Mouse (Mus musculus): Measurements from ENCODE around the gene Insrr.
"Not testable (repeated sequence)": the region's sequence is repeated elsewhere in the genome, so short reads cannot be mapped to it uniquely, and the experiment has no call there.

The Insrr gene

DNA sequence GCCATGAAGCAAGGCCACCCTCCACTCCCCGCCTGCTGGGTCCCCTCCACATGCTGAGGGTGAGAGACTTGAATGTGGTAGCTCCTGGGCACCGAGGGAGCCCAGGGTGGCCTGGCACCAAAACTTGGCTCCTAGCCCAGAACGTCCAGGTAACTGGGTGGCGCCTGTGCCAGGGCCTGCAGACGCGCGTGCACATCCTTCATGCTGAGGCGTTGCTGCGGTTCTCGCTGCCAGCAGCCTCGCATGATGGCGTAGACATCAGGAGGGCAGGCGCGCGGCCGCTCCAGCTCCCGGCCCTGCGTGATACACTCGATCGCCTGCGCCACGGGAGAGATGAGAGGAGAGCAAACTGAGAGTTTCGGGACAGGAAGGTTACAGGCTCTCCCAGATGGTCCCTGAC is 18.5 kb upstream of the Insrr start:
- no peak for DNase-seq (ENCODE audit: low spot score in 2 of 2)

DNA sequence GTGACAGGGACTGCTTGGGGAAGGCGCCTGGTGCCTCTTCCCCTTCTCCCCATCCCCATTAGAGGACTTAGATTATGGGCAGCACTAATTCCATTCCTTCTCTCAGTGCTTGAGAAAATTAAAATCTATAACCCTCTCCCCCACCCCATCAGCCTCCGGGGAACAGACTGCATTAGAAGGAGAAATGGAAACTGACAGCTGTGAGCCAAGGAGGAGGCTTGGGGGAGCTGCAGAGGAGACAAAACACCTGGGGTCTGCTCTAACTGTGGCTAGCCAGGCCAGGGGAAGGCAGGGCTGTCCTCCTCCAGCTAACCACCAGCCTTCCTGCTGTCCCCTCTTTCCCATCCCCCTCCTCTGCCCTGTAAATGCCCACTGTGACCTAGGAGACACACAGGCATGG is 17.7 kb upstream of the Insrr start:
- no peak for DNase-seq (ENCODE audit: low spot score in 2 of 2)

DNA sequence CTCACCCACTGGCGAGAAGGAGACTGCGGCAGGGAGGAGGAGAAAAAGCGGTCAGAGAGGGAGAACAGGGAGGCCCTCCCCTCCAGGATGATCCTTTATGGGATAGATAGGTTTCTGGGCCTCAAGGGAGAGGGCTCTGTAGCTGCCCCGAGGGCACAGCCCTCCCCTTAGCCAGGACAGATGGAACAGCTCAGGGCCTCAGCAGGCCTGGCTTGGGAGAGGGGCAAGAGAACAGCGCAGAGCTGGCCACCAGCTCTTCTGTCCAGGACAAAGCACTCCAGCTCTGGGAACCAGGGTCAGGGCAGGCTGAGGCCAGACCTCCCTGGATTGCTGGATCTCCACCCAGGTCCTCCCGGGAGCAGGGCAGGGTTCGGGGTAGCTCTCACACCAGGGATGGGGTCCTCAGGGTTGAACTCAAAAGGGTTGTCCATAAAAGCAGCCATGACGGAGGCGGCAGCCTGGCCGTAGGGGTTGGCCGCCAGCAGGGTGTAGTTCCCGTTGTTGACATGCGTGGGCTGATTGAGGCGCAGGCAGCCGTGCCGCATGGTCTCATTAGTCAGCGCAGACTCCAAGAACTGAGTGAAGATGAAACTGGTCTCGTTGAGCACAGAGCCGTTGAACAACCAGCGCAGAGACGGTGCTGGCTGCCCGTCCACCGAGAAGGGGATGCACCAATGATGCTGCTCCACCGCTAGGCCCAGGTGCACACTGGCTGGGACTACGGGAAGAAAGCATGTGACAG is 13.3 kb upstream of the Insrr start:
- DNase-seq (ENCODE audit: low spot score in 2 of 2): no peak

DNA sequence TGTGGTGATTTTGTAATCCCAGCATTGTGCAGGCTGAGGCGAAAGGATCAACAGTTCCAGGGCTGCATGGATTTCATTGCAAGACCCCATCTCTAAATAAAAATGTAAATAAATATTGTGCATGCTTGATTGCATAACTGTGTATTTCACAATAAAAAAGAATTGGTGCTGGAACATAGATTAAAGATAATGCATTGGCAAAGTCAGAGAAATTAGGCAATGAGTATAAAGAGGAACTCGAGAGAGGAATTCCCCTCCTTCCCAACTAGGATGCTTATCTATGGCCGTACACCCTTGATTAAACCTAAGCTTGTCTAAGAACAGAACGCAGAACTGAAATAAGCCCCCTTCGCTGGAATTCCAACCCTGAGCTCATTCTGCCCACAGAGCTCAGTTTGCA is 11.6 kb upstream of the Insrr start:
- no peak for DNase-seq (ENCODE audit: low spot score in 2 of 2)

DNA sequence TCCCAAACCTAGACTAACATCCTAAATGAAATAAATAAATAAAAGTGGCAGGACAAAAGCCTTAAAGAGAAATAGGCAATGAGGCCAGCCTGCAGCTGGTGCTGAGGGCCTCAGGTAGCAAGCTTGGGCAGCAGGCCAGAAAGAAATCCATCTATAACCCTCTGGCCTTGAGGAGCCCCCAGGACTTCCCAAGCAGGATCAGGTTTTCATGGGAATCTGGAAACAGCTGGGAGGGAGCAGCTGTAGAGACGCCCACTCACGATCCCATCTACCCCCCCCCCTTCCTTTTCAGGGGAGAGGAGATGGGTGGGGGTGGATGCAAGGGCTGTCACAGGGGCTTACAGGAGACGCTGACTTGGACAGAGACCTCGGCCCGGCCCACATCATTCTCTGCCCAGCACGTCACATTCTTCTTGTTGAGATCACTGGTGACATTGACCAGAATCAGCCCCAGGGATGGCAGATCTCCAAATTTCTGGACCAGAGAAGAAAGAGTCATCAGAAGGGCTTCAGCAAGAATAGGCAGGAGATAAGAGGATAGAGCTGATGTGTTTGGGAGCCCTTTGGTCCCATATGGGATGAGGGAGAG is 11.0 kb upstream of the Insrr start:
- DNase-seq (ENCODE audit: low spot score in 2 of 2): no peak

DNA sequence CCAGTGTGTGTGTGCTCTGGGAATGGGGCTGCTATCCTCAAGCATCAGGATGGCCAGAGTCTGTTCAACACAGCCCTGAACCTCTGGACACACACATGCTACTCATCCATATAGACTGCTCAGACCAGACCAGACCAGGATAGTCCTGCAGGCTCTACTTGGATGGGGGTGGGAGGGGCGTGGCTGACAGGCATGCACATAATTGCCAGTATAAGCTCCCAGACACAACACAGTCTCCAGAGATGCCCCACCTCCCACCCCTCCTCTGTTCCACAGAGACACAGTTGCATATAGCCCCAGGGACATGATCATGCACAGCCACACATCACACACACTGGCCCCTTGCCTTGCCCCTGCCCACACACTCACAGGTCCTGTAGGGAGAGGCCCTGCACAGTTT is 7.5 kb upstream of the Insrr start:
- DNase-seq (ENCODE audit: low spot score in 2 of 2): no peak

DNA sequence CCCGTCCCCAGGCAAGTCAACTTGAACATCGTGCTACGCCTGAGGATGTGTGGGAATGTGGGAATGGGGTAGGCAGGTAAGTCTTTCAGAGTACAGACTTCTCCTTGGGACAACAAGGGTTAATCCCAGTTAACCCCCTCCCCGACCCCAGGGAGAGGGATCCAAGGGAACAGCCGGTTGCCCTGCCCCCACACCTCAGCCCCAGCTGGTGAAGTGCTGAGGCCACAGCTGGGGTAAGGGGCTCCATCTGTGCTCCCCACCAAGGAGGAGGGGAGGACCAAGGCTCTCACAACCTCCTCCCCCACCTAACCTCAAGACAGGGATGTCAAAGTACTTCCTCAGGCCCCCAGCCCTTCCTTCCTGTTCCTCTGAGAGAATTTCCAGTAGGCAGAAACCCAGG is 7.0 kb upstream of the Insrr start:
- no peak for DNase-seq (ENCODE audit: low spot score in 2 of 2)

DNA sequence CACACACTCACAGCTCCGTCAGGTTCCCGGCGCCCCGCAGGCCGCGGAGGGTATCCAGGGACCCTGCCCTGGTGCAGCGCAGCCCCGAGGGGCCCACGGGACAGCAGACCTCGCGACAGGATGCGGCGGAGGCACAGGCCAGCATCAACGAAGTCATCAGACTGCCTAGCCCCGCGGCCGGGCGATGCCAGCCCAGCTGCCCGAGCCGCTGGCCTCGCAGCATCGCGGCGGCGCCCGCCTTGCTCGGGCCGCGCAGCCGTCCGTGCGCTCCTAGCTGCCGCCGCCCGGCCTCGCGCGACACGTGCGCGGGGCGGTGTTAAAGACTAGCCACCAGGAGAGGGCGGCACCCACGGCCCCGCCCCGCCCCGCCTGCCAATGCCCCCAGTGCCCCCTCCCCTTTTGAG is 1.8 kb upstream of the Insrr start, which contains the start of gene Ntrk1:
Gene Ntrk1 (minus strand): TSS at position 241 of the 404 bp plus-strand sequence.
- DNase-seq (ENCODE audit: low spot score in 2 of 2): no peak

DNA sequence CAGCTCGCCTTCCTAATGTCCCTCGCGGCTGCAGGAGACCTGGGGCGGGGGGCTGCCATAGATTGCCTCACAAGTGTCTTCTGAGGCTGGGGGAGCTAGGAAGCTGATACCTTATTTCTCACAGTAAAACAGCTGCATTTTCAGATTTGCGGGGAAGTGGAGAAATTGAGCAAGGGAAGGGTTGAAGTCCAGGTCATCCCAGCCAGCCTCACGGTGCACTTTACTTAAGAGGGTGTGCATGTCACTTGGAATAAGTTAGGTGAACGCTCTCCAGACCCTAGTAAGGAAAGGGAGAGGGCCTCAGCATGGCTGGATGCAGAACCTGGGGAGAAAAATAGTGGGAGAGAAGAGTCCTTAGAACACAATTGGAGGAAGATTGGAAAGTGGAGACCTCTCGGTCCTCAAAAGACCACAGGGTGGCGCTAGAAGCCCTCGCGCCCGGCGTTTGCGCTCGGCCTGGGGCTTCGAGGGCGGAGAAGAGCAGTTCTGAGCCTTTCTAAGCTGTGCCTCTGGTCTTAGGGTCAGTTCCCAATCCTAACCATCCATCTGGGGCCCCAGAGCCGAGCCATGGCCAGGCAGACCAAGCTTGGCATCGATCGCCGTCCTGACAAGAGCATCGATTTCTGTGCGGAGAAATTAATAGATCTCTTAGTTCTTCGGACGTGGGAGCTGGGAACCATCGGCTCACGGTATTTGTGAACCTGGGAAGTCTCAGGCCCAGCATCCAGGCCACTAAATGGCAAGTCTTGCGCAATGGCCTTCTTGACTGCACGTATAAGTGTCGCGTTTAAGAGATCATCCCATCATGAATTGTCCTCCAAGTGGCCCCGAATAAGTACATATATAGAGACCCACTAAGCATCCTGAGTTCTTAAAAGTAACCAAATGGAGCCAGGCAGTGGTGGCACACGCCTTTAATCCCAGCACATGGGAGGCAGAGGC is 1.1 kb upstream of the Insrr start:
- DNase-seq (ENCODE audit: low spot score in 2 of 2): peak in 1 of 2 experiments; percentile 48

DNA sequence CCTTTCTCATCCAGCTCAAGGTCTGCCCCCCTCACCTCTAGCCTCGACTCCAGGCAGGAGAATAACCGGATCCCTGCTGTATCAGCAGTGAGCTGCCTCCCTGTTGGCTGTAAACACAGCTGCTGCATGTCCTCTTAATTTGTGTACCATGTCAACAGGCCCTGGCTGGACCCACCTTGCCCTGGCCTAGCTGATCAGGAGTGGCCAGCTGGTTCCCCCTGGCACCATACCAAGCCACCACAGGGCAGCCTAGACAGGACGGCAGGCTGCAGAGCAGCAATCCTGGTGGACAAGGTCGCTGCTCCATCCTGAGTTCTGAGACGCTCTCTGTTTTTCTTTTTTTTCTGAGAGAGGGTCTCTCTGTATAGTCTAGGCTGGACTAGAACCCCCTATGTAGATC is 4.9 kb downstream of the Insrr start:
- DNase-seq (ENCODE audit: low spot score in 2 of 2): no peak

DNA sequence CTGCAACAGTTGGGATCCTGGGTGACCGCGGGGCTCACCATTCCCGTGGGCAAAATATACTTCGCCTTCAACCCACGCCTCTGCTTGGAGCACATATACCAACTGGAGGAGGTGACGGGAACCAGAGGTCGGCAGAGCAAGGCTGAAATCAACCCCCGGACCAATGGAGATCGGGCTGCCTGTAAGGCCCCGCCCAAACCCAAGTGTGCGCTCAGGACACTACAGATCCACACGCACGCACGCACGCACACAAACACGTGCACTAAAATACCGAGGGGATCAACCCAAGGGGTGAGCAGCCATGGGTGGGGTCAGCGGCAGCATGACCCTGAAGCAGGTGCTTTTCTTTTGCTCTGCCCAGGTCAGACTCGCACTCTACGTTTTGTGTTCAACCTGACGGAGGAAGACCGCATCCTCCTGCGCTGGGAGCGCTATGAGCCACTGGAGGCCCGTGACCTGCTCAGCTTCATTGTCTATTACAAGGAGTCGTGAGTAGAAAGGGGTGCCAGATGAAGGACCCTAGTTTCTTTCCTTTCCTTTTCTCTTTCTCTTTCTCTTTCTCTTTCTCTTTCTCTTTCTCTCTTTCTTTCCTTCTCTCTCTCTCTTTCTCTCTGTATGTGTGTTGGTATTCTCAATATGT is 7.4 kb downstream of the Insrr start:
- no peak for DNase-seq (ENCODE audit: low spot score in 2 of 2)

DNA sequence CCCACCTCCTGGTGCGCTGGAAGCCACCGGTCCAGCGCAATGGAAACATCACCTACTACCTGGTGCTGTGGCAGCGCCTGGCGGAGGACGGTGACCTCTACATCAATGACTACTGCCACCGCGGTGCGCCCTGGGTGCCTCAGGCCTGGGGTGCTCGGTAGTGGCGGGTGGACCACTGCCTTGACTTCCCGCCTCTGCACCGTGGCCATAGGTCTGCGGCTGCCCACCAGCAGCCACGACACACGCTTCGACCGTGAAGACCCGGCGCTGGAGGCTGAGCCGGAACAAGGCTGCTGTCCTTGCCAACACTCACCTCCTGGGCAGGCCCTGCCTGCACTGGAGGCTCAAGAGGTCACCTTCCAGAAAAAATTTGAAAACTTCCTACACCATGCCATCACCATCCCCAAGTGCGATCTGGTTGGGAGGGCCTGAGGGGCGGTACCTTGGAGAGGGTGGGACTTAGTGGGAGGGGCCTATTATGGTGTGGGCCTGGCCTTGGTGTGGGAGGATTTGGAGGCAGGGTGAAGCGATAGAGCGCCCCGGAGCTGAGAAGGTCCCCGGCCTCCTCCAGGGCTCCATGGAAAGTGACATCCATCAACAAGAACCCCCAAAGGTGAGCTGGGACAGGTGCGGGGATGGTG is 12.7 kb downstream of the Insrr start:
- DNase-seq (ENCODE audit: low spot score in 2 of 2): no peak

DNA sequence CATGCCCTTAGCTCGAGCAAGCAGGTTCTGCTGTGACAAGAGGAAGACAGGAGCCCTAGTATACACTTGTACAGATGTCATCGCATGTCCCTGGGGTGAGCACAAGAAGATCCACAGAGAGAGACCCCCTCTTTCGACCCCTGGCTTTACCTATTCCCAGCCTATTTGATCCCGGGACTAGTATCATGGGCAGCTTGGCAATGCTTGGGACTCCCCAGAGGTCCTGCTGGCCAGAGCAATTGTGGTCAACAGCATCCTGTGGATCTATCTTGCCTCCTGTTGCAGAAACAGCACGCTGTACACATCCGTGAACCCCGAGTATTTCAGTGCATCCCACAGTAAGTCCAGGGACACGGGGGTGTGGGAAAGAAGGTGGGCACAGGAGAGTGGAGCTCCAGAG is 14.5 kb downstream of the Insrr start:
- no peak for DNase-seq (ENCODE audit: low spot score in 2 of 2)

DNA sequence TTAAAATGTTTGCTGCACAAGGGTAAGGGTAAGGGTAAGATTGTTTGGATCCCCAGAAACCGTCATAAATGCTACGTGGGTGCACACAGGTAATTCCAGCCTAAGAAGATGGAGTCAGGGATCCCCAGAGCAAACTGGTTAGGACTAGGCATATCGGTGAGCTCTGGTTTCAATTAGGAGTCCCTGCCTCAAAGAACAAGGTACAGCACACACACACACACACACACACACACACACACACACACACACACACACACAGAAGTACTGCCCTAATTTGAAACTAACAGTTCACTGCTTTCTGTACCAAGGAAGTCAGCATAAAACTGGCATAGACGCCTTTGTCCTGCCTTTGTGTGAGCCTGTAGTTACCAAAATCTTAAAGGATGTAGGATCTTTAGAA is 15.7 kb downstream of the Insrr start:
- DNase-seq (ENCODE audit: low spot score in 2 of 2): no peak

DNA sequence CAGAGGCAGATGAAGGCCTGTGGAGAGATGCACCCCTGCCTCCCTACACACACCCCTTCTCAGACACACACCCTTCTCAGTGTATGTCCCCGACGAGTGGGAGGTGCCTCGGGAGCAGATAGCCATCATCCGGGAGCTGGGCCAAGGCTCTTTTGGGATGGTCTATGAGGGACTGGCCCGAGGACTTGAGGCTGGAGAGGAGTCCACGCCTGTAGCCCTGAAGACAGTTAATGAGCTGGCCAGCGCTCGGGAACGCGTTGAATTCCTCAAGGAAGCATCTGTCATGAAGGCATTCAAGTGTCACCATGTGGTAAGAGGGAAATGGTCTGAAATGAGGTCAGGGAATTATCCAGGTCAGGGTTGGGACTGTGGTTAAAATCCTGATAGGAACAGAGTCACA is 16.1 kb downstream of the Insrr start:
- DNase-seq (ENCODE audit: low spot score in 2 of 2): no peak

DNA sequence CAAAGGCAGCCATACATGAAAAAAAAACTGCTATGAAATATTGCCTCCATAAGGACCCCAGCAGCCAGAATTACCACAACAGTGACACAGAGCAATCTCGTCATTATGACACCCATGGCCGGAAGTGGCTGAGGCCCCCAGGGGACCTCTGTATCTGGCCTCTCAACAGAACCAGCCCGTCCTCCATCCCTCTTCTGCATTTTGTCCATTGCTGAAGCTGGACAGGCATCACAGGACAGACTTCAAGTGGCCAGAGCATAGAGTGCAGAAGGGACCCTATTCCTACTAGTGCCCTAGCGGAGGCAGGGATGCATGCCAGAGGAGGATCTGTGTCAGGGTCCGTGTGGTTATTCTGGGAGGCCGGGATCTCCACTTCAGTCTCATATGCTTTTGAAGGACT is 19.4 kb downstream of the Insrr start:
- peak in 1 of 2 experiments; percentile 7 for DNase-seq (ENCODE audit: low spot score in 2 of 2)

DNA sequence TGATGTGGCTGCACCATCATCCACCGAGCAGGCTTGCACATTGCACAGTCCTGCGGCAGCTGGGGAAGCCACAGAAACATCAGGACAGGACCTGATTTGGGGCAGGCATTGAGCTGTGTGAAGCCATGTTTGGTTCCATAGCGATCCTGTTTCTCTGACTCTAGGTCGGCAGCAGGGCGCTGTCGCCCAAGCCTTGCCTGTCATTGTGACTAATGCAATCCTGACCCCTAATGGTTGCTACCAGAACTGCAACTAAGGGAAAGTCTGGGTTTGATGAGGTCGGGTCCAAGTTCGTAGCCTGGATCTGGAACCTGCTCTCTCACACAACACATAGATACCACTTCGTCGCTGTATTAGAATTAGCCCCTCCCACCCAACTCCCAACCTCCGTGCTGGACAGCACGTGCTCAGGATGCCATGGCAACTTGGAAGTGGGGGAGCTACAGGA is 19.9 kb downstream of the Insrr start:
- peak; percentile 37 to 75 for DNase-seq (ENCODE audit: low spot score in 2 of 2)

DNA sequence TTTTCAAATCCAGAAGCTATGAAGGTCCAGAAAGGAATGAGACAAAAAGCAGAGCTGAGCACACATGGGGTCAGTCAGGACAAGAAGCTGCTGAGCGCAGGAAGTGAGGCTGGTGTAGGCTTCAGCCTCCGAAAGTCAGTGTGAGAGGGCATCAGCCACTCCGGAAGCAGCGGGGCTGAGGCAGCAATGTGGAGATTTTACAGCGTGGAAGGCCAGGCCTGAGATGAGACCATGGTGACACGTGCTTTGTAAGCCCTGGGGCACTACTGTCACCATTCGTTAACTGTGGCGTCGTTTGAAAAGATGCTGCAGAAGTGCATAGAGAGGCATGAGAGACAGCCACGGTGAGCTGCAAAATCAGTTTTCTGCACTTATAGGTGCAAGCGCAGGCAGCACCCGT is 21.5 kb downstream of the Insrr start:
- DNase-seq (ENCODE audit: low spot score in 2 of 2): no peak

DNA sequence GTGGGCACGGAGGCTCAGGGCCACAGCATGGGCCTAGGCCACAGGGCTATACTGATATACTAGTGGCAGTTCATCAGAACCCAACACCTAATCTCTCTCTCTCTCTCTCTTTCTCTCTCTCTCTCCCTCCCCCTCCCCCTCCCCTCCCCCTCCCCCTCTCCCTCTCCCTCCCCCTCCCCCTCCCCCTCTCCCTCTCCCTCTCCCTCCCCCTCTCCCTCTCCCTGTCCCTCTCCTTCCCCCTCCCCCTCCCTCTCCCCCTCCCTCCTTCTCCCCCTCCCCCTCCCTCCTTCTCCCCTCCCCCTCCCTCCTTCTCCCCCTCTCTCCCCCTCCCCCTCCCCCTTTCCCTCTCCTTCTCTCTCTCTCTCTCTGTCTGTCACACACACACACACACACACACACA is 27.5 kb downstream of the Insrr start, which contains the start of gene Pear1:
Gene Pear1 (minus strand): TSS at position 101 of the 400 bp plus-strand sequence.
- DNase-seq (ENCODE audit: low spot score in 2 of 2): not testable (repeated sequence)

DNA sequence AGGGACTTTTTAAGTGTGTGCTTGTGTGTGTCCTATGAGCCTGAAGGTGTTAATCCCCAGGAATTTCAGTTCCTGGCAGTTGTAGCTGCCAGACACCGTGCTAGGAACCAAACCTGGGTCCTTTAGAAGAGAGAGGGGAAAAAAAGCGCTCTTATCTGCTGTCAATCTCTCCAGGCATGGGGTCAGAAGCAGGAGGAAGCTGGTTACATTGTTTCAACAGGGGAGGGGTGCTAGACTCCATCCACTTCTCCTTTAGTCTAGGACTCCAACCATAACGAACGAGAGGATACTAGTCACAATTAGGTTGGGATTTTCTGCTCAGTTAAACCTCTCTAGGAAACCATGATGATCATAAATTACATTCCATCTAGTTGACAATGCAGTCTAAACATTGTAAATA is 31.7 kb downstream of the Insrr start:
- no peak for DNase-seq (ENCODE audit: low spot score in 2 of 2)

DNA sequence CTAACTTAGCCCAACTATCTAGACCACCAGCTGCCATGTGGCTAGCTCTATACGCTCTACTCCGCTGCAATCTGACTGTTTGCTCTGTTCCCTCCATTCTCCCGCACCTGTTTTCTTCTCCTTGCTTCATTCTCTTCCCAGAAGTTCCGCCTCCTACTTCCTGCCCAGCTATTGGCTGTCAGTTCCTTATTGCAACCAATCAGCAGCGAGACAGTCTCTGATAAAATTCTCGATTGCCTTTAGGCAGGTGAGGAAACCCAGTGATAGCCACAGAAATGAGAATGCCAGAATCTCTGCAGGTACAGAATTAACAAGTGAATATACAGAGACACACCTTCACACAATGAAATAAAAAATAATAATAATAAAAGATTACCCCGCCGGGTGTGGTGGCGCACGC is 32.3 kb downstream of the Insrr start:
- DNase-seq (ENCODE audit: low spot score in 2 of 2): no peak

All from heart, adult 9 months (tissue).